Mouse (Mus musculus) skeletal muscle tissue, adult 2 months (tissue): ENCODE measurements around the gene Spn.
"Not testable (repeated sequence)": the region's sequence is repeated elsewhere in the genome, so short reads cannot be mapped to it uniquely, and the experiment has no call there.

ENCODE experiments used
- DNase-seq: peaks from one replicate; pipeline ENCODE4 v3.0.0-alpha.2; 2012; ENCODE audit warnings: low read depth, low spot score

Spn gene

DNA sequence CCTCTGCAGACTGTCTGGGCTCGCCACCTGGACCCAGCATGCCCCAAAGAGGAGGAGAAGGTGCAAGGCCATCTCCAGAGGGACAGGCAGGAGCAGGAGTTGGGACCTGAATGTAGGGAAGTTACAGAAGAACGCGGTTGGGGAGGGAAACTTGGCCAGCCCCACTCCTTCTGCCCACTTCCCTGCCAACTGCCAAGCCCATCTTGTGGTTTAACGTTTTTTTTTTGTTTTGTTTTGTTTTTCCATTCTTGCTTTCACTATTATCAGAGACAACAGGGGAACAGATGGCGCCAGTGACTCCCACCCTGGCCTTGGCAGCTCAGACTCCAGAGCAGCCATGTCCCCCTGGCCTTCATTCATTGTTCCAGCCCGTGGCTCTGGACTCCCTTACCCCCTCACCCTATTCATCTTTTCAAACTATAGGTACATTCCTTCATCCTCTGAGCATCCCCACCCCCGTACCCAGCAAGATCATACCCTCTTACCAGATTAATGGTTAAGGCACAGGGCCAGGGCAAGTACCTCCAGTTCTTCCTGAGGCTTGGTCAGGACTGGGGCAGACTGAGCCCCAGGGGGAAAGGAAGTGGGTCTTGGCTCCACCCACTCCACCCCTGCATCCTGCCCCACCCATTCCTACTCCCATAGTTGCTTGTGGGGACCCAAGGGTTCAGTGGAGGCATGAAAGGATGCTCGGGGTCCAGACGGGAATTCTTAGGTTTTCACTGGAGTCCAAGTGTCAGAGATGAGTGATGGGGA lies at the start of gene Spn:
Spn (minus strand) TSS at position 562 of the 756 bp plus-strand sequence.
- no peak for DNase-seq

DNA sequence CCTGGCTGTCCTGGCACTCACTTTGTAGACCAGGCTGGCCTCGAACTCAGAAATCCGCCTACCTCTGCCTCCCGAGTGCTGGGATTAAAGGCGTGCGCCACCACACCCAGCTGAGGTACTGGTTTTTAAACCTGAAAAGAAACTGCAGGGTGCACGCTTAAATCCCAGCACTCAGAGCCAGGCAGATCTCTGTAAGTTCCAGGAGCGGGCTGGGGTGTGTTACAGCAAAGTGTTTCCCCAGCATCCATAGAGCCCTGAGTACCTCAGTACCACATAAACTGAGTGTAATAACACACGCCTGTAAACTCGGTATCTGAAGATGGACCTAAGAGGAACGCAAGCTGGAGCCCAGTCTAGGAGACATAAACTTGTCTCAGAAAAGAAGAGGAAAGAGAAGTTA lies 49.7 kb upstream of the Spn start:
- no peak for DNase-seq

DNA sequence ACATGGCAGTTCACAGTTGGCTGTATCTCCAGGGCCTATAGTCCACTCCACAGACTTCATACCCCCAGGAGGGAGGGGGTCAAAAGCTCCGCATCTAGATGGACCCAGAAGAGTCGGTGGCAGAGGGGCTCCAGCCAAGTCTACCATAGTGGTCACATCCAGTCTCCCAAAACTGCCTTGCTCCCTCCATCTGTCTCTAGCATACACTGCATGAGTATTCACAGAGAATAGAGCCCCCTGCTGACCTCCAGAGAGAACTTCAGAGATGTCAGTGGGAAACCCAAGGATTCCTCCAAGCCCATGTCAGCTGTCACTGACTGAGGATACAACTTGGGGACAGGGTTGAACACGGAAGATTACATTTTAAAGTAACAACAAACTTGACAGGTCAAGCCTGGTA lies 48.0 kb upstream of the Spn start:
- DNase-seq = no peak

- DNase-seq = no peak
Measured at GRCm38 (mm10) chr7:127184720-127185119, 47.1 kb upstream of the Spn start.

DNA sequence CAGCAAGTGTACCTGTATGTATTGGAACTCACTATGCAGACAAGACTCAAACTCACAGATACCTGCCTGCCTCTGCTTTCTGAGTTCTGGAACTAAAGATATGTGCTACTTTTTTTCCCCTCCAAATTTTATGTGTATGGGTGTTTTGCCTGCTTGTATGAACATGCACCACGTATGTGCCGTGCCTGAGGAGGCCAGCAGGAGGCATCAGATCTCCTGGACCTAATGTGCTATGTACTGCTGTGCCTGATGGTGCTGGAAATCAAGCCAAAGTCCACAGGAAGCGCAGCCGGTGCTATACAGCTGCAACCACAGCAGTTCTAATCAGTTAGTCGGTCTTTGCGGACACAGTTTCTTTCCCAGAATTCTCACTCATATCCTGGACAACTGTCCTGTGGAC lies 46.2 kb upstream of the Spn start:
- DNase-seq = no peak

GRCm38 (mm10) chr7:127183345-127183744 lies 45.7 kb upstream of the Spn start:
- DNase-seq = no peak

DNA sequence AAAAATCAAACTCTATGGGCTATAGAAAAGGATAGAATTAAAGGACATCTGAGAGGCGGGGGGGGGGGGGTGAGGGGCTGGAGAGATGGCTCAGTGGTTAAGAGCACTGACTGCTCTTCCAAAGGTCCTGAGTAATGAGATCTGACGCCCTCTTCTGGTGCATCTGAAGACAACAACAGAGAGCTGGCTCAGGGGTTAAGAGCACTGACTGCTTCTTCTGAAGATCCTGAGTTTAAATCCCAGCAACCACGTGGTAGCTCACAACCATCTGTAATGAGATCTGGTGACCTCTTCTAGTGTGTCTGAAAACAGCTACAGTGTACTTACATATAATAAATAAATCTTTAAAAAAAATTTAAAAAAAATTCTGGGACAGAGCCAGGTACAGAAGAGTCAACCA lies 44.1 kb upstream of the Spn start:
- not testable (repeated sequence) for DNase-seq

- DNase-seq = no peak
Measured at GRCm38 (mm10) chr7:127180783-127181182, 43.2 kb upstream of the Spn start.

DNA sequence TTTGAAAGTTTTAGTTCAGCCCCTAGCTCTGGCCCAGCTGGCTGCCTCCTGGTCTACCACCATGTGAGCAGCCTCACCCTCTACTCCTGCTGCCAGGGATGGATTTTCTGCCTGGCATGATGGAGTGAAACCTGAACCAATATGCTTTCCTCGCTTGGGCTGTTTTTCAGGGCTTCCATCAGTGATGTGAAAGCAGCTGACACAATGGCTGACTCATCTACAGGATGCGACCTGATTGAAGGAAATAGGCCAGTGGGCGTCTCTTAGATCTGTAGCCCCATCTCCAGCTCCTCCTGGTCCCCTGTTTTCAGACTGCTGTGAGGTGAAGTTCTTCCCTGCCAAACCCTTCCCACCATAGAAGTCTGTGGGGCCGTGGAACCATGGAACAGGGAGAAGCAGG lies 39.3 kb upstream of the Spn start:
- DNase-seq = no peak

DNA sequence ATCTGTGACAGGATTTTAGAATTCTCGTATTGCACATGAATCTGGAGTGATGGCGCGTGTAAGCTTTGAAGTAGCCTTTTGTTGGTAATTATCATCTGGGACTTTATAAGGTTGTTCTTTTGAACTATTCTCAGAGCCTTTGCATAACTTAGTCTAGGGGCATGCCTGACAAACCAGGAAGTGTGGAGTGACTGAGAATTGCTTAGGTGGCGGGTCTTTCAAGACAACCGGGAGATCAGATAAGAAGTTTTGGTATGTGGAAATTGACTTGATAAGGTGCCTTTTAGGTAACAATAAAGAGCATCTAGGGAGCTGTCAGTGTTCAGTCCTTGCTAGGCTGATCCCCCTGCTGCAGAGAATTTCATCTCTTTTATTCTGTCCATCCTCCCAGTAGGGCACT lies 28.9 kb upstream of the Spn start:
- no peak for DNase-seq

DNA sequence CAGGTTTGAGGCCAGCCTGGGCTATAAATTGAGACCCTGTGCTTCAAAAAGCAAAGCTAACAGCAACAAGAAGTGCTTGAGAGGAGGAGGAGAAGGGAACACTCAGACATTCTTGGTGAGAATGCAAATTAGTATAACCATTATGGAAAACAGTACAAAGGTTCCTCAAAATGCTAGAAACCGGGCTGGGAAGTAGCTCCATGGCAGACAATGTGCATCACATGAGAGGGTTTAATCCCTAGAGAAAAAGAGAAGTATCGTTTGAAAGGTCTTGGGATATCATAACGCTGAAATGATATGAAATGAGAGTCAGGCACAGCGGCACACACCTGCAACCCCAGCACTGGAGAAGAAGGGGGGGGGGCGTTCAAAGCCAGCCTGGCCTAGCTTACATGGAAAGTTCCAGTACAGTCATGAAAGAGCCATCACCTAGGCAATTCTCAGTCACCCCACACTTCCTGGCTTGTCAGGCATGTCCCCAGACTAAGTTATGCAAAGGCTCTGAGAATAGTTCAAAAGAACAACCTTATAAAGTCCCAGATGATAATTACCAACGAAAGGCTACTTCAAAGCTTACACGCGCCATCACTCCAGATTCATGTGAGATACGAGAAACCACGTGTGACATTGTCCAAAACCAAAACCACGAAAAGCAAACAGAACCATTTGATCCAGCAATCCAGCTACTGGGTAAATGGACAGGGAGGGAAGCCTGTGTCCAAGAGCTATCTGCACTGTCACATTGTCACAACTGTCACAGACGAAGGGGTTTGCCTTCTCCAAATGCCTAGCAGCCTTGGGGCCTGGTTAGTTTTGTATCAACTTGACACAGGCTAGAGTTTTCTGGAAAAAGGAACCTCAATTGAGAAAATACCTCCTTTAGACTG lies 28.2 kb upstream of the Spn start:
- DNase-seq = no peak

DNA sequence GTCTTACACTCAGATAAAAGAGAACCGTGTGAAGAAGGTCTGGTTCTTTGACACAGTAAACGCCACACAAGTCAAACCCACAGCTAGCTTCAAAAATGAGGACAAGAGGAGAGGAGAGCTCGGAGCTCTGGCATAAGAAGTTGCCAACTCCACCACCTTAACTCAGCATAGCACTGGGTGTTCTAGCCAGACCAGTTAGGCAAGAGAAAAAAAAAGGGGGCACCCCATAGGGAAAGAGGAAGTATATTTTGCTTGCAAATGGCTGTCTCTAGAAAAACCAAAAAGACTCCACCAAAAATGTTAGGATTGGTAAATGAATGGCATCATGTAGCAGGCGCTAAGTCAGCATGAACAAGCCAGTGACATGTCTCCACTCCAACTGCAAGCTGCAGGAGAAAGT lies 26.4 kb upstream of the Spn start:
- DNase-seq = no peak

- no peak for DNase-seq
Measured at GRCm38 (mm10) chr7:127162546-127162945, 24.9 kb upstream of the Spn start.

- no peak for DNase-seq
Measured at GRCm38 (mm10) chr7:127157548-127157947, 19.9 kb upstream of the Spn start.

DNA sequence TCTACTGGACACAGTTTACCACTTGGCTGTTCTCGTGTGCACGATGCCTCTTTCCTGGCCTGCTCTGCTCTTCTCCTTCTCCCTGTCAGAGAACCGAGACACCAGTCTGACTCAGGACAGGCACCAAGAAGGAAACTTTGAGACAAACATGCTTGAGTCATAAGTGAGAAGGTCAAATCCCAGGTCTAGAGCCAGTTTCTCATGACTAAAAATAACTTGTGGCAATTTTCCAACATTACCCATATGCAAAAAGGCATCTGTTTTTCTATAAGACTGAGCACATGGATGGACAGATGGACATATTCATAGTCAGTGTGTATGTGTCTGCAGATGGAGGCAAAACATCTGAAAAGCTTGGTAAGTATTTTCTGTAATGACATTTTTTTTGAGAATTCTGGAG lies 15.9 kb upstream of the Spn start:
- no peak for DNase-seq

GRCm38 (mm10) chr7:127152464-127152863 lies 14.8 kb upstream of the Spn start:
- no peak for DNase-seq

GRCm38 (mm10) chr7:127147901-127148300 lies 10.3 kb upstream of the Spn start:
- no peak for DNase-seq

GRCm38 (mm10) chr7:127146267-127146603 lies 8.6 kb upstream of the Spn start:
- DNase-seq = no peak

- no peak for DNase-seq
Measured at GRCm38 (mm10) chr7:127145387-127146266, 8.0 kb upstream of the Spn start.

DNA sequence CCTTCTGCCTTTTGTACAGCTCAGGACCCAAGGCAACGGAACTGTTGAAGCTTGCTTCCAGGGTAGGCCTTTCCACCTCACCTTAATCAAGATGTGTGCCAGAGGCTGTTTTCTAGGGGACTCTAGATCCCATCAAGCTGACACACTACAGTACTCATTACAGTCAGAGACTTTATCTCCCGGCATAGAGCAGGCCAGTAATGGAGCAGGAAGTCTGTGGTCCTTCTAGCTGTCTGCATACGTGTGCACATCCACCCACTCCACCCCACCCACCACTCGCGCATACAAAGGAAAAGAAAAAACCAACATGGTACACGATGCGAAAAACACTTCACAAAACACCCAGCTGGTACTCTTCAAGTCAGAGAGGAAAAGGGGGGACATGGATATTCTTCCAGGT lies 6.8 kb upstream of the Spn start:
- DNase-seq = no peak

GRCm38 (mm10) chr7:127142666-127143065 lies 5.0 kb upstream of the Spn start:
- DNase-seq = no peak

DNA sequence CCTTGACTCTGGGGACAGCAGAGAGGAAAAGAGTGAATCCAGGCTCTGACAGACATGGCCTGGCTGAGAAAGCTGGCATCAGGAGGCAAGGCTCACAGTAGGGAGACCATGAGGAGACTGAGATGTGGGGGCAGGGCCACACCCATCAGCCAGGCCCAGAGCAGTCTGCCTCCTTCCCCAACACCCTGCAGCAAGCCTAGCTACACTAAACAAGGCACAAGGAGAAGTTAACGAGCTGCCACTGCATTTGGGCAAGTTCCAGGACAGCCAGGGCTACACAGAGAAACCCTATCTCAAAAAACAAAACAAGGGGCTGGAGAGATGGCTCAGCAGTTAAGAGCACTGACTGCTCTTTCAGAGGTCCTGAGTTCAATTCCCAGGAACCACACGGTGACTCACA lies 4.6 kb upstream of the Spn start:
- DNase-seq = no peak
